Mouse (Mus musculus) small intestine, adult 10 weeks (tissue): Measurements from ENCODE around the gene Cyp2j5. TPM values are rescaled to one million over a fixed set of nuclear protein-coding genes. Genes with fewer than 3 reads are reported as not detected.

ENCODE experiments used
- polyA plus RNA-seq: library from polyadenylated mRNA; stranded (reverse); fragments of 350-450 nt; fragmentation: Illumina TruSeq; extraction: RNeasy Lipid Tissue Mini Kit (QIAGEN cat#74804); gene quantifications from one replicate; pipeline ENCODE4 v1.2.3, GENCODE M21; 2014; ENCODE audit warnings: low replicate concordance

Cyp2j5 gene
- polyA plus RNA-seq, result 1.8 TPM

GRCm38 (mm10) chr4:96663991-96664390 lies at the start of gene Cyp2j5:
TSS of gene Cyp2j5 (minus strand) at chr4:96664154.

DNA sequence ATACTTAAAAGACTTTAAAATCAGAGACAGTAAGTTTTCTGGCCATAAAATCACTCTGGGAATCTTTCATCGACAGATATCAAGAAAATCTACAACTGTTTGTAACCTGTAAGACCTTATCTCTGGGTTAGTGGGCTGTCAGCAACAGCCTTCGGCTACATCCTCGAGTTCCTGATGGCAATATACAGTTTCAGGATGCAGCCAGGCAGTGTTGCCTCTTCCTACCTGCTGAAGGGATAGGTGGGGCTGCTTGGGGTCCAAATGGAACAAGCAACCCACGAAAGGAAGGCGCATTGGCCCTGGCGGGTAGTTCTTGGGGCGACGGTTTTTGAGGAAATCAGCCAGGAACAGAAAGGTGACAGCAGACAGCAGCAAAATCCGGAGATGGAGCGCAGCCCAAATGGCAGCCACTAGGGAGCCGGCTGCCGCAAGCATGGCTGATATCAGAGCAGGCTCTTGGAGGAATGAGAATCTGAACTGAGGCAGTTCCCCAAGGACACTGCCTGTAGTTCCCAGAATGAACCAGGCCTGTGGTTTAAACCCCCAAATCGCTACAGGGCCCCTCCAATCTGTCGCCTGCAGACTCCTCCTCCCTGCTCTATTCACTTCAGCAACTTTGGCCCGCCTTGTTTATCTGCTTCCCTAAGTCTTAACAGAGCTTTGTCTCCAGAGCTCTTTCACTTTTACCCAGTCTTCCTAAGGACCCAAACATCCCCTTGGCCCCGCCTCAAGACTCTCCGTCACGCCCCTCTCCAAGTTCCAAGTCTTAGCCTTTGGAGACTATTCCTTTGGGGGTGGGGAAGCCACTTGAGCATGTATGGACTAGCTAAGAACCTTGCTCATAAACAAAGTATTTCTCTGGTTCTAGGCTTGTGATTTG lies 72.8 kb downstream of the Cyp2j5 start, which contains the start of gene Cyp2j9:
Gene Cyp2j9, minus strand, starts transcription at position 668 of the 880 bp plus-strand sequence.

Other genes starting within 250 kb of the Cyp2j5 start
- gene Cyp2j8, start 156.8 kb downstream of the Cyp2j5 start, polyA plus RNA-seq, result 1.0 TPM
- gene Cyp2j6, start 110.5 kb downstream of the Cyp2j5 start, polyA plus RNA-seq, result 780 TPM
- 31.7 TPM for gene Cyp2j9, start 72.6 kb downstream of the Cyp2j5 start, polyA plus RNA-seq
- gene Gm12695, start 121.0 kb upstream of the Cyp2j5 start, polyA plus RNA-seq, result not detected